Mouse (Mus musculus) spleen, postnatal 10 days (tissue): ENCODE data around the gene Adgrg1.

ENCODE experiments used
- DNase-seq, 2 experiments: peaks; one replicate each; pipeline ENCODE4 v3.0.0; 2021 to 2022; ENCODE audit warnings: low spot score in 2 of 2

Gene Adgrg1

DNA sequence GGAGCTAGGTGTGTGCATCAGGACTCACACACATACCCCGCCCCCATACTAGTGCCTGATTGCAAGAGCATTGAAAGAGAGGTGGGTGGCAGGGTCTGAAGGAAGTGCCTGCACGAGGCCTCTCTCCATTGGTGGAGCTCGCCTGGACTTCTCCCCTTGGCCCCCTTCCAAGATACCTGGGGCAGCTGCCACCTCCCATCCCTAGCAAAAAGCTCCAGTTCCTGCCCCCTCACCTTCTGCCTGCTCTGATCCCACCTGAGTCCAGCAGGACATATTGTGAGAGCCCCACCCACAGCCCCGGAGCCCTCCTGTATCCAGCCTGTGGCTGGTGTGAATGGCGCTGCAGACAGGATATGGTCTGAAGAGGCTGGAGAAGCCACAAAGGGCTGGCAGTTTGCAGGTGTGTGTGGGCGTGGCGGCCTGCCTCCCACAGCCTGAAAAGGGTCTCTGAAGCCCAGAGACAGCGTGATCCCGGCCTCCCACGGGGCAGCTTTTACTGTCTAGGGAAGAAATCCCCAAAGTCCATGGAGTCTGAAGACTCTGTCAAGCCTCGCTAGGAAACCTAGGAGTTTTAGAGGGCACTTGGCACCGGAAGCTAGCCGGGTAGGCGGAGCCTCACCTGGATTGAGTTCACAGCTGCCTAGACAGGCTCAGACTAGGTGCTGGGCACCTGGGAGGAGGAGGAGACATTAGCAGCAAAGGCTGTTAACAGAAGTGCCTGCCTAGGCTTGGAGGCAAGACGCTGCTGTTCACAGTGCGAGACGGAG, 2.3 kb downstream of the Adgrg1 start:
- no peak for DNase-seq

DNA sequence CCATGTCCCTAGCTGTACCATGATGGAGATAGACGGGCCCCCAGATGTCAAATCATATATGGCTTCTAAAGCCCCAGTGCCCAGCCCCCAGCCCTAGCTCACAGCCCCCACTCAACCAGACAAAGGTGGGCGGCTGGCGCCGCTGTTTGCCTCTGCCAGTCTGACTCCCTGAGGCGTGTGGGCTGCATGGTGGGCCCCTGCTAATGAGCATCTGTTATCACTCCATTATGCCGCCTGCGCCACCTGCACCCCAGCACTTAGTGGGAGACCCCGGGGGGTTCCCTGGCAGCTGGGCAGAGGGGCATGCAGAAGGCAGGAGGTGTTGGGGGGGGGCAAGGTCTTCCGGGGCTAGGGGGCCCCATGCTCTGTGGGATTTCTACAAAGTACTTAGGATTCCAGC, 3.6 kb downstream of the Adgrg1 start:
- no peak for DNase-seq

DNA sequence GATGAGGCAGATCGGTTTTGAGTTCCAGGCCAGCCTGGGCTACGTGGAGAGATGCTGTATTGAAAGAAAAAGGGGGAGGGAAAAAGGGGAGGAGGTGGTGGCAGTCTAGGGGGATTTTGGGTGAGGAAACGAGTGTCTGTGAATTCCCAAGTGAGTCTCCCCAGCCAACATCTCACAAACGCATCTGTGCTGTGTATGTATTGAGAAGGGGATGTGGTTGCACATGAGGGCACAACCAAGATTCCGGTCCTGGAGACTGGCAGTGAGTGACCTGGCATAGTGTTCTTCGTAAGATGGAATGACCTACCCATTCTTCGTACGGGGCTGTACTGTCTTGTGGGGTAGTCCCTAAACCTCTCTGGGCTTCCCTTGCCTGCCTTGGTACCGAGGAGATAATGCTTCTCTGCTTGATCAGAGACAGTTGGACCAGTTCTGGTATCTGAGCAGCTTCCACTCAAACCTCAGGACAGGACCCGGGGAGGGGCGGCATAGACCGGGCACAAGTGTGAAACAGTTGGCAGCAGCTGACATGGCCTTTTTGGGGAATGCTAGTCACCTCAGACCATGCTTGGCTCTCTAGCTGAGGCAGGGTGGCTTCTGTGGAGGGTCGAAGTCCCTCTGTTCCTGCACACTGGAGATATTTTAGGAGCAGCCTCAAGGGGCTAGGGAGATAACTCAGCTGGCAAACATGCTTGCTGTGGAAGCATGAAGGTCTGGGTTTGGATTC, 4.2 kb downstream of the Adgrg1 start:
- no peak for DNase-seq

DNA sequence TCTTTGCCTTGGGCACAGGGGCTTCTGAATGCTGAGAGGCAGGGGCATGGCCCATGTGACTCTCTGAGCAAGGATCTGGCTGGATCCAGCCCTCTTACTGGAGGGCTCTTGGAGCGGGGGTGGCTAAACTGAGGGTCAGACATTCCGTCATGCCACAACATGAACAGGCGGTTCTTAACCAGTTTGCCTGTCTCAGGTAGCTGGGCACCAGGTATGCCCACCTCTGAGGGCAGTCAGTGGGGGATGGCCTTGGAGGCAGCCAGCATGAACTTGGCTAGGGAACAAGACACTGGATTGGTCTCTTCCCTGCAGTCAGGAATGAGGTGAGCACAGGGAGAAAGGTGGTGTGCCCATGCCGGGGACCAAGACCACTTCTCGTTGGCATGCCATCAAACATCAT, 5.6 kb downstream of the Adgrg1 start:
- DNase-seq: no peak

DNA sequence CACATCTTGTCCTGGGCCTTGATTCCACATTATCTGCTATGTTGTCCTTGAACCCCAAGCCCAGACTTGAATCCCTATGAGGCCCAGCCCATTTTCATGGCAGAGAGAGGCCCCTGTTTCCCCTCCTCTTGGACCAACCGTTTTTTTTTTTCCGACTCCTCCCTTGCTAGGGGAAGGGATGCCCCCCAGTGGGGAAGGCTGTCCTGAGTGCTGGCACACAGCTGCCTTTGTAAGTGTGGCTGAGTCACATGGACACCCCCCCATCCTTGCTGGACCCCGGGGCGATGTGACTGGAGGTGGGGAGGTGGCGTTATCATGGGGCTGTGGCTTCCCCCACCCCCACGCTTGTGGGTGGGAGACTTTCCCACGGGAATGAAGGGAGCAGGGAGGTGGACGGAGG, 6.4 kb downstream of the Adgrg1 start:
- no peak for DNase-seq

GRCm38 (mm10) chr8:94981848-94982247, 7.3 kb downstream of the Adgrg1 start:
- DNase-seq: no peak

DNA sequence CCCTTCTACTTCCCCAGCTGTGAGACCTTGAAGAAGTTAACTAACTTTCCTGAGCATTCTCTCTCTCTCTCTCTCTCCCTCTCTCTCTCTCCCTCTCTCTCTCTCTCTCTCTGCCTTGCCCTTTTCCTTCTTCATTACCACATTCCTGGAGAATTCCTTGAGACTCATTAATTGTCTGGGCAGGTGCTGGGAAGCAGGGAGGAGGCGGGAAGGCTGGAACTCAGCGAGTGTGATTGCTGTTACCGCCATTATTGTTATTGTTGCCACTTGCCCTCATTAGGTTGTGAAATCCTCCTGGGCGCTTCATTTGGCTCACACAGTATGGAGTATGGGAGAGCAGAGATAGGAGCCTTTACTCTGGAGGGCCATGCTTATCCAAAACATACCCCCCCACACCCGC, 8.6 kb downstream of the Adgrg1 start:
- no peak for DNase-seq

GRCm38 (mm10) chr8:94983881-94984516, 9.4 kb downstream of the Adgrg1 start:
- DNase-seq: peak; percentile 57 to 67

DNA sequence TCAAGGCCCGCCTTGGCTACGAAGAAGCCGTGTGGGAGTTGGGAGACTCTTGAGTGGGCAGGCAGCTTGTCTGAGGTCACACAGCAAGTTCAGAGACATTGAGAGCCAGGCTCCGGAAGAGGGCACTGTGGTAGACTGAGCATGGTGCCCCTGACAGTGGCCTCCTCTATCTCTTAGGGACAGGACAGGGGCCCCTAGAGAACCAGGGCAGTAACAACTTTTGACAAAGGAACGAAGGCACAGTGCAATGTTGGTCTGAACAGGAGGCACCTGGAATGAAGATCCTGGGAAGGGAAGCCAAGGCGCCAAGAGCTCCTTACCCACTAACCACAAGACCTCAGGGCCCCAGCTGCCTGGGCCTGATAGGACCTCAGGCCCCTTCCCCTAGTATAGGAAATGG, 10.5 kb downstream of the Adgrg1 start:
- DNase-seq: peak; percentile 71 to 83

GRCm38 (mm10) chr8:94986676-94987075, 12.1 kb downstream of the Adgrg1 start:
- peak; percentile 58 to 78 for DNase-seq

GRCm38 (mm10) chr8:94987553-94987952, 13.0 kb downstream of the Adgrg1 start:
- DNase-seq: peak in 1 of 2 experiments; percentile 54

DNA sequence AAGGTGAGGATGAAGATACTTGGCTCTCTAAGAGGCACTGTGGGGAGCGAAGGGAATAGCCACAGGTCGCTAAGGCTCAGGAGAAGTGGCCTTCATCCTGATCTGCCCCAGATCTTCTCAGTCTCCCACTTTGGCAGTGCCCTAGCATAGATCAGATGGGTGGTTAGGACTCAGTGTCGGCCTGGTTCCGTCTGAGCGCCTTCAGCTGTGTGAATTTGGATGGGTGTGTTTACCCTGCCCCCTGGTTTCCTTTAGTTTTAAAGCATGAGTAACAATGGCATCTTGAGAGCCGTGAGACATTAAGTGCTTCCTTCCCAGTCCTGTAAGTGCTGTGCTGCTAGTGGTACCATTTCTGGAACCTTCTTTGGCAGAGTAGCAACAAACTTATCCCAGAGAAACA, 14.1 kb downstream of the Adgrg1 start:
- no peak for DNase-seq

GRCm38 (mm10) chr8:94989711-94990110, 15.2 kb downstream of the Adgrg1 start:
- DNase-seq: no peak

DNA sequence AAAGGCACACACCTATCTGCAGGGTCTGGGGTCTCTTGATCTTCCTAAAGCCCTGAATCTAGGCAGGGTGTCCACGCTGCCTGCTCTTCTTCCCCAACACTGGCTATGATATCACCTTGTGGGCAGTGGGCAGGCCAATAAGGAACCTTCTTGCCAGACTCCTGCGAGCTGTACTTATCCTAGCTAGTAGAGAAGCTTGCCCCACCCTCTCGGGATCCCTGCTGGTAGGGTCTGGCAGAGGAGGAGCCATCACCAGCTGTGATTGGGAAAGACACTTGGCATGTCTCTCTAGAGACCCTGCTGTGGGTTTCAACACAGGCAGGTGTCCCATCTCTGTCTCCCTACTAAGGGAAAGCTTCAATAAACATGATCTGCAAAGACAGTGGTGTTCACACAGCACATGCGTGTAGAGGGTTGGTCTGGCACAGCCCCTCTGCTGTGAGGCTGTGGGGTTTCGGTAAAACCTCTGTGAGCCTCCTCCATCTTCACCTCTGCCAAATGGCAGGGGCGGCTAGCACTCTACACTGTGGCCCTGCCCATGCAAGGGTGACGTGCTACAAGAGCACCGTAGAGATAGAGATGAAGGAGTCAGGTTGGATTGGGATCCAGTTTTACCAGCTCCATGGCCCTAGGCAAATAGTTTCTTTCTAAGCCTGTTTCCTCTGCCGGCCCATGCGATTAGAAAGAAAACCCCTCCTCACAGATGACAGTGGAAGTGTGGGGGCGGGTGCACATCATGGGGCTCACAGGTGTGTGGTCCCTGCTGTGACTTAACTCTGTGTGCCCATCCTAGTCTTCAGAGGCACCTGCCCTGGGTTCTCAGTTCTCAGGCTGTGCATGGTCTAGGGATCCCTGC, 16.3 kb downstream of the Adgrg1 start:
- DNase-seq: no peak

DNA sequence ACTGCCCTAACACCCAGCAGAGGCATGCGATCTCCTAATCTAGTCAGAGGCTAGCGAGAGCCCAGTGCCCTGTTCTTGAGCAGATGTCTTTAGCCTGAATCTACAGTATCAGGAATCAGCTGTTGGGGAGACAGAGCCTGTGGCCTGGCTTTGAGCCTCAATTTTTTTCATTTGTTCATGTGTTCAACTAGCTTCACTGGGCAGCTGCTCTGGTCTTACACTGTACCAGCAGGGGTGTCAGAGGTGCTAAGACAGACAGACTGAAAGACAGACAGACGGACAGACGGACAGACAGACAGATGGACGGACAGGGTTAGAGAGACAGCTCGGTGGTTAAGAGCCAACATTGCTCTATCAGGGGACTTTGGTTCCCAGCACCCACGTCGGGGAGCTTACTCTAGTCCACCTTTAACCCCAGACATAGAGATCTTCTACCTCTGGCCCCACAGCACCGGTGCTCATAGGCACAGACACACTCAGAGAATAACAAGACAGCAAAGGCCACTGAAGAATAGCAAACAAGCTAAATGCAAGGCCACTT, 17.0 kb downstream of the Adgrg1 start:
- peak in 1 of 2 experiments; percentile 11 for DNase-seq

DNA sequence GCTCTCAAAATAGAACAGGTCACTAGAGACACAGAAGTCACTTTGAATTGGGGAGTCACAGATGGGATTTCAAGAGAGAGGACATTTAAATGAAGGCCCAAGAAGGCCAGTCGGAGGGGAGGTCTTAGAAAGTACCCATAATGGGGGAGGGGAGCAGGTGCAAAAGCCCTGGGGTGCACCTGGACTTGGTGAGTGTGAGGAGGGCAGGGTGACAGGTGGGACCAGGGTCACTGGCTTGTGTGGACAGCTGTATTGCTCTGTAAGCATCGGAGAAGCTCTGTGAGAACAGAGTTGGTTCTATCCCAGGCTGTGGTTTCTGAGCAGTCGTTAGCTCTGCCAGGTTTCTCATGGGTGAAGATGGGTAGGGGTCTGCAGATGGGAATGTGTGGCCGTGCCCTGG, 17.5 kb downstream of the Adgrg1 start:
- peak in 1 of 2 experiments; percentile 6 for DNase-seq

GRCm38 (mm10) chr8:94992534-94992933, 18.0 kb downstream of the Adgrg1 start:
- DNase-seq: peak in 1 of 2 experiments; percentile 7

GRCm38 (mm10) chr8:94992996-94993724, 18.6 kb downstream of the Adgrg1 start:
- no peak for DNase-seq

DNA sequence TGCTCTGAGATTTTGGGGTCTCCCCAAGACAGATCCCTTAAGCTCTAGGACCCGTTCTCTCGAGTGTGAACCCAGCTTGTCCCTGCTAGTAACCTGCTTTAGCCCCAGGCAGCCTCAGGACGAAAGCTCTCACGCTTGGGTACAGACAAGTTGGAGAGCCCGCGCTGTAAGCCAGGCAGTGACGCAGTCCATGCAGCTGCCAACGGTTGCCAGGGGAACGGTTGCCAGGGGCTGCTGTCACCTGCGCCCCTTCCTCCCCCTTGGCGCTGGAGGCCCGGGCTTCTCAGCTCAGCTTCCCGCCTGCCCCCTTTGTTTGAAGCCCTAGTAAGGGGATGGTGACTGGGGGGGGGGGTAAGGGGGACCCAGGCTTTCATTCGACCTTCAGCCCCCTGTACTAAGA, 19.5 kb downstream of the Adgrg1 start:
- DNase-seq: peak; percentile 8 to 55

DNA sequence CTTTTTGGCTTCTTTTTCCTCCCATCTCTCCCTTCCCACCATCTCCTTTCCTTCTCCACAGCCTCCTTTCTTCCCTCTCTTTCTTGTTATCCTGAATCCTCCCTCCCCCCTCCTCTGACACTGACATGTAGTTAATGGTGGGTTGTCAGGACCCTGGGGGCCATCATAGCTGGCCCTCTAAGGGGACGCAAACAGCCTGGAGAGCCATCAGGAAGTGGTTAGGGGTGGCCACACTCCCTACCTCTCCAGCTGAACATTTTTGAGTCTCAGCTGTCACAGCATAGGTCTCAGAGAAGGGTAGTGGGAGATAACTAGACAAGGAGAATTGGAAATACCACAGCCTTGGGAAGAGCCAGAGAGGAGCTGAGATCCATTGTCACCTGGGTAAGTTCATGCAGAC, 20.0 kb downstream of the Adgrg1 start:
- no peak for DNase-seq
